Mouse (Mus musculus): ENCODE measurements around the gene Acoxl. TPM values are rescaled to one million over a fixed set of nuclear protein-coding genes. Genes with fewer than 3 reads are reported as not detected.

The Acoxl gene
- polyA plus RNA-seq, 1 experiment from 2014 or later: 0.12 TPM

DNA sequence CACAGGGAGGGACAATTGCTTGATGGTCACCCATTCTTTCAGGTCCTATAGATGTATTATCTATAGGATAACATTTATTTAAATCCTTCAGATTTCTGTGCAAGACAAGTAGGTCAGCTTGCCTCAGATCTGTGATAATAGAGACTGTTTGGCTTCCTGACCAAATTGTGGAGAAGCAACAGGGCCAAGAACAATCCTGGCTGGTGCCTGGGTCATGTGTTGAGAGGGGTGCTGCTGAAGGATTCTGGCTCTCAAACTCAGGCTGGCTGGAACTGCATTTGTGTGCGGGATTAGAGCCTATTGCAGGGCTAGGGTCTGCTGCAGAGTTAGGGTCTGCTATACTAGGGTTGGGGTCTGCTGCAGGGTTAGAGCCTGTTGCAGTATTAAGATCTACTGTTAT, 153.0 kb downstream of the Acoxl start:
- Histone ChIP-seq H3K4me1 (peaks cover 18% of the 10 kb centered on the region), H3K36me3 (no peaks in the 10 kb centered on the region), H3K27me3 (replicated peaks) (no peaks in the 10 kb centered on the region), H3K9me3 (no peaks in the 10 kb centered on the region), H3K4me2 (no peak overlapping the region), H3K4me3 (no peak overlapping the region), H3K27ac (replicated peaks) (no peak overlapping the region), H3K9ac (no peak overlapping the region)
- no peak for ATAC-seq (ENCODE audit: extremely low read depth, insufficient number of reproducible peaks, low FRiP score, low TSS enrichment)
- WGBS: 67% methylated on average over 1 of the region's 1 CpGs

DNA sequence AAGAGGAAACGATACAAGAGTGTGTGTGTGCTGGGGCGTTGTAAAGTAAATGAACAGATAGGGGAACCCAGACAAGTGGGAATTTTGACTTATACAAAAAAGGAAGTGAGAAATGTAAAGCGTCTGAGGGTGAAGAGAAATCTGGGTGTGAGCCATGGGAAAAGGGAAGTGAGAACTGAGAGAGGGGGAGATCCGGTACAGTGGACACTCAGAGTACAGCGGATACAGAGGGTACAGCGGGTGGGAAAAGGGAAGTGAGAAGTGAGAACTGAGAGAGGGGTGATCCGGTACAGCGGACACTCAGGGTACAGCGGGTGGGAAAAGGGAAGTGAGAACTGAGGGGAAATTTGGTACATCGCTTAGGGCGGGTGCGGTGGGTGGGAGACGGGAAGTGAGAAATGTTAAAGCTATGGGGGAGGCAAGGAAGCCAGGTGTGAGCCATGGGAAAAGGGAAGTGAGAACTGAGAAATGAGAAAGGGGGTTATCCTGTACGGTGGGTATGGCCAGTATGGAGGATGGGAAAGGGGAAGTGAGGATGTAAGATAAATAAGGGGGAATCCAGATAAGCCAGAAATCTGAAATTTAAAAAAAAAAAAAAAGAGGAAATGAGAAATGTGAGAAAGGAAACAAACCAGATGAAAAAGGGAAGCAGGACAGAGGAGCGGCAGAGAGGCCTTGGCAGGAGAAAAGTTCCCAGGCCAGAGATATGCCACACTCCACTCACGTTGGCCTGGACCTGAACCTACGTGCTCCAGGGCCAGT, 170.2 kb downstream of the Acoxl start:
- 78% methylated on average over 17 of the region's 17 CpGs for WGBS

GRCm38 (mm10) chr2:128014613-128015012, 175.9 kb downstream of the Acoxl start:
- Histone ChIP-seq H3K27me3 (replicated peaks) (no peaks in the 10 kb centered on the region), H3K27ac (replicated peaks) (no peak overlapping the region), H3K9ac (no peak overlapping the region), H3K4me3 (no peak overlapping the region), H3K9me3 (no peaks in the 10 kb centered on the region), H3K36me3 (no peaks in the 10 kb centered on the region), H3K4me2 (no peak overlapping the region), H3K4me1 (no peaks in the 10 kb centered on the region)
- ATAC-seq (ENCODE audit: extremely low read depth, insufficient number of reproducible peaks, low FRiP score, low TSS enrichment): no peak
- WGBS: 57% methylated on average over 2 of the region's 2 CpGs

More for the DNA sequence above, 170.2 kb downstream of the Acoxl start:
- Histone ChIP-seq H3K4me2 (no peak overlapping the region), H3K4me3 (no peak overlapping the region), H3K27me3 (replicated peaks) (no peaks in the 10 kb centered on the region), H3K4me1 (no peaks in the 10 kb centered on the region), H3K9ac (no peak overlapping the region), H3K36me3 (no peaks in the 10 kb centered on the region), H3K27ac (replicated peaks) (no peak overlapping the region), H3K9me3 (no peaks in the 10 kb centered on the region)
- ATAC-seq (ENCODE audit: extremely low read depth, insufficient number of reproducible peaks, low FRiP score, low TSS enrichment): no peak

DNA sequence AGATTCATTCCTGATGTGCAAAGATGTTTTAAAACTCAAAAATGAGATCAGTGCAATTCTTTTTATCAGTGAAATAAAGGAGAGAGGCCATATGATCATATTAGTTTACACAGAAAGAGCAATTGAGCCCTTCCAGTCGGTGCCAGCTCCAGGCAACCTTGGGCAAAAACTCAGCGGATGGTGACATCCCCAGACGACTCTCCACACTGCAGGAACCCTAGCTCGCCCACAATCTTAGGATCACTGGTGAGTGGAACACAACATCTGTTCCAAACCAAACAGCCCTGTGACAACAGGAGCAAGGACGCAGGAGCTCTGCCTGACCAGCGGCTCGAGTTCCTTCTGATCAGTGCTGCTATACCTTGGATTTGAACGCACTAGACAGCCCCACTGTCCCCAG, 176.9 kb downstream of the Acoxl start:
- H3K36me3 ChIP-seq: no peaks in the 10 kb centered on the region
- H3K4me1 ChIP-seq: no peaks in the 10 kb centered on the region
- H3K9ac ChIP-seq: no peak overlapping the region
- no peak for ATAC-seq (ENCODE audit: extremely low read depth, insufficient number of reproducible peaks, low FRiP score, low TSS enrichment)
- no peaks in the 10 kb centered on the region for H3K27me3 ChIP-seq (replicated peaks)
- 67% methylated on average over 8 of the region's 8 CpGs for WGBS
- no peak overlapping the region for H3K4me3 ChIP-seq
- no peaks in the 10 kb centered on the region for H3K9me3 ChIP-seq
- no peak overlapping the region for H3K27ac ChIP-seq (replicated peaks)
- H3K4me2 ChIP-seq: no peak overlapping the region

GRCm38 (mm10) chr2:128020039-128020907, 181.6 kb downstream of the Acoxl start:
- Histone ChIP-seq H3K9me3 (no peaks in the 10 kb centered on the region), H3K36me3 (no peaks in the 10 kb centered on the region), H3K27ac (replicated peaks) (no peak overlapping the region), H3K27me3 (replicated peaks) (no peaks in the 10 kb centered on the region), H3K4me1 (no peaks in the 10 kb centered on the region), H3K4me3 (no peak overlapping the region), H3K9ac (no peak overlapping the region), H3K4me2 (no peak overlapping the region)
- 39% methylated on average over 7 of the region's 7 CpGs for WGBS
- no peak for ATAC-seq (ENCODE audit: extremely low read depth, insufficient number of reproducible peaks, low FRiP score, low TSS enrichment)

GRCm38 (mm10) chr2:128020908-128021193, 182.2 kb downstream of the Acoxl start:
- Histone ChIP-seq H3K36me3 (no peaks in the 10 kb centered on the region), H3K4me3 (no peak overlapping the region), H3K9me3 (no peaks in the 10 kb centered on the region), H3K4me1 (no peaks in the 10 kb centered on the region), H3K27me3 (replicated peaks) (no peaks in the 10 kb centered on the region), H3K4me2 (no peak overlapping the region), H3K9ac (no peak overlapping the region), H3K27ac (replicated peaks) (no peak overlapping the region)
- ATAC-seq (ENCODE audit: extremely low read depth, insufficient number of reproducible peaks, low FRiP score, low TSS enrichment): no peak

- no peak for ATAC-seq (ENCODE audit: extremely low read depth, insufficient number of reproducible peaks, low FRiP score, low TSS enrichment)
- Histone ChIP-seq H3K4me3 (no peak overlapping the region), H3K4me2 (no peak overlapping the region), H3K27me3 (replicated peaks) (no peaks in the 10 kb centered on the region), H3K9me3 (no peaks in the 10 kb centered on the region), H3K4me1 (no peaks in the 10 kb centered on the region), H3K9ac (no peak overlapping the region), H3K27ac (replicated peaks) (no peak overlapping the region), H3K36me3 (no peaks in the 10 kb centered on the region)
- WGBS: 72% methylated on average over 2 of the region's 2 CpGs
These were observed 185.2 kb downstream of the Acoxl start for GRCm38 (mm10) chr2:128023855-128024254.

- 68% methylated on average over 12 of the region's 12 CpGs for WGBS
- no peak for ATAC-seq (ENCODE audit: extremely low read depth, insufficient number of reproducible peaks, low FRiP score, low TSS enrichment)
- no peak overlapping the region for H3K4me3 ChIP-seq
These were observed 189.0 kb downstream of the Acoxl start for GRCm38 (mm10) chr2:128027696-128028095.

DNA sequence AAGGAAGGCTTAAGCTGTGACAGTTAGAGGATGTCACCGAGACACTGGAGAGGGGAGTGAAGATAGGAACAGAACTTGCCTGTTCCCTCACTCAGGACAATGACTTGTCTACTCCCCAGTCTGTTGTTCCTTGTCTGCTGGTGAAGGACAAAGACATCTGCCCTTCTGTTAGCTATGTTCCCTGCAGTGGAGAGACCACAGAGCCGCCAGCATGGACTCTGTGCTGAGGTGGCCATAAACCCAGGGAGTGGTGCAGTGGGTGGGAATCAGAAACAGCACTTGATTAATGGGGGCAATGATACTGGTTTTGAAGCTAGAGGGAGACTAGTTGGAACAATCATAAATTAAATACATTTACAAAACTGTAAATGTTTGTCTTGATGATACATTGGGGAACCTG, 191.3 kb downstream of the Acoxl start:
- 68% methylated on average over 2 of the region's 2 CpGs for WGBS
- Histone ChIP-seq H3K9me3 (no peaks in the 10 kb centered on the region), H3K4me1 (no peaks in the 10 kb centered on the region), H3K27ac (replicated peaks) (no peak overlapping the region), H3K4me3 (no peak overlapping the region), H3K27me3 (replicated peaks) (no peaks in the 10 kb centered on the region), H3K36me3 (no peaks in the 10 kb centered on the region), H3K9ac (no peak overlapping the region), H3K4me2 (no peak overlapping the region)
- ATAC-seq (ENCODE audit: extremely low read depth, insufficient number of reproducible peaks, low FRiP score, low TSS enrichment): no peak

More at GRCm38 (mm10) chr2:128027696-128028095, 189.0 kb downstream of the Acoxl start:
- Histone ChIP-seq H3K4me2 (no peak overlapping the region), H3K27ac (replicated peaks) (no peak overlapping the region), H3K4me1 (no peaks in the 10 kb centered on the region), H3K27me3 (replicated peaks) (no peaks in the 10 kb centered on the region), H3K9me3 (no peaks in the 10 kb centered on the region), H3K36me3 (no peaks in the 10 kb centered on the region), H3K9ac (no peak overlapping the region)

DNA sequence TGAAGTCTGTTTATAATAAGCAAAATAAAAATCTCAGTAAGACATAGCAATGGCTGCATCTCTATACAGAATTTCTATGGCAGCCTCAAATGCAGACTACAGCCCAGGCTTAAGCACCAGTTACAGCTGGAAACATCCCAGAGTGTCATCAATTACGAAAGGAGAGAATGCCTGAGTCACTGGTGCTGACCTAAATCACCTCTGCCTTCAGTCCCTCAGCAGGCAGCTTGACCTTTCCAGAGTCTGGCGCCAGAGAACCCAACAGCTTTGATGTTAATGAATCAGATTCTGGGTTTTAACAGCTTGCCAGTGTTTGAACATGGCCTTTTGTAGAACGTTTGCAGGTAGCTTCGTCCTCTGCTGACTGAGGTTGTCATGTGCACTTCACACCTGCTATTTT, 193.4 kb downstream of the Acoxl start:
- no peak overlapping the region for H3K4me3 ChIP-seq
- 32% methylated on average over 4 of the region's 4 CpGs for WGBS
- no peak overlapping the region for H3K9ac ChIP-seq
- no peaks in the 10 kb centered on the region for H3K4me1 ChIP-seq
- H3K36me3 ChIP-seq: no peaks in the 10 kb centered on the region
- no peak overlapping the region for H3K4me2 ChIP-seq
- no peak for ATAC-seq (ENCODE audit: extremely low read depth, insufficient number of reproducible peaks, low FRiP score, low TSS enrichment)
- no peaks in the 10 kb centered on the region for H3K27me3 ChIP-seq (replicated peaks)
- no peaks in the 10 kb centered on the region for H3K9me3 ChIP-seq
- no peak overlapping the region for H3K27ac ChIP-seq (replicated peaks)

DNA sequence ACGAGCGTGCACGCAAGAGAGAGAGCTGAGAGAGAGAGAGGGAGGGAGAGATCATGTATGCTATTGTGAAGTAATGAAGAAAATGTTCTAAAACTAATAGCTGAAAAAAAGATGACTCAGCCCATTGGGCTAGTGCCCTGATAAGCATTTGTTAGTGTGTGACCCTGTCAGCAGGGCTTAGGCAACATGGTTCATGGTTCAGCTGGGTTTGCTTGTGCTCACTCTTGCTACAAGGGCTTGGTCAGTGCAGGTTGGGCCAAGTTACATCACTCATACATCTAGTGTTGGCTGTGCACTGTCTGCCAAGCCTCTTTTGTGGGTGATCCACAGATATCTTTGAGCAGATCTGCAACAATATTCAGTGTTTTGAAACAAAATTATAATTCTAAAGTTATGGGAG, 194.8 kb downstream of the Acoxl start:
- Histone ChIP-seq H3K27ac (replicated peaks) (no peak overlapping the region), H3K27me3 (replicated peaks) (no peaks in the 10 kb centered on the region), H3K9ac (no peak overlapping the region), H3K4me1 (no peaks in the 10 kb centered on the region), H3K36me3 (no peaks in the 10 kb centered on the region), H3K9me3 (no peaks in the 10 kb centered on the region), H3K4me3 (no peak overlapping the region), H3K4me2 (no peak overlapping the region)
- 84% methylated on average over 3 of the region's 3 CpGs for WGBS
- no peak for ATAC-seq (ENCODE audit: extremely low read depth, insufficient number of reproducible peaks, low FRiP score, low TSS enrichment)

Measured in heart, embryonic 13.5 days (tissue).